Mouse (Mus musculus) myocyte (in vitro differentiated cells): ENCODE results near the gene Gm15091. TPM values are rescaled to one million over a fixed set of nuclear protein-coding genes. Genes with fewer than 3 reads are reported as not detected.
"Not testable (repeated sequence)": the region's sequence is repeated elsewhere in the genome, so short reads cannot be mapped to it uniquely, and the experiment has no call there.

ENCODE experiments used
- H3K27me3 ChIP-seq: one replicate; pipeline ENCODE4 v1.6.1; 2011; ENCODE audit not compliant: control insufficient read depth, insufficient read depth, insufficient read length
- H3K36me3 ChIP-seq: one replicate; pipeline ENCODE4 v1.6.1; 2011; ENCODE audit not compliant: control insufficient read depth, insufficient read depth
- H3K4me2 ChIP-seq: one replicate; pipeline ENCODE4 v1.6.1; 2011; ENCODE audit warnings: low read depth, control low read depth
- H3K4me3 ChIP-seq: one replicate; pipeline ENCODE4 v1.5.1; 2011; ENCODE audit warnings: mild to moderate bottlenecking, control low read depth, moderate library complexity
- H3K79me2 ChIP-seq: one replicate; pipeline ENCODE4 v1.6.1; 2011; ENCODE audit not compliant: control insufficient read depth, insufficient read depth
- H3ac ChIP-seq: one replicate; pipeline ENCODE4 v1.6.1; 2011; ENCODE audit not compliant: control insufficient read depth, insufficient read length
- polyA plus RNA-seq: library from polyadenylated mRNA; unstranded; fragments of >200 nt; fragmentation: generic; extraction: Trizol; gene quantifications from one replicate; pipeline ENCODE4 v1.2.1, GENCODE M21; 2012; ENCODE audit warnings: missing spikeins

Gm15091 gene
- polyA plus RNA-seq: 0.02 TPM

DNA sequence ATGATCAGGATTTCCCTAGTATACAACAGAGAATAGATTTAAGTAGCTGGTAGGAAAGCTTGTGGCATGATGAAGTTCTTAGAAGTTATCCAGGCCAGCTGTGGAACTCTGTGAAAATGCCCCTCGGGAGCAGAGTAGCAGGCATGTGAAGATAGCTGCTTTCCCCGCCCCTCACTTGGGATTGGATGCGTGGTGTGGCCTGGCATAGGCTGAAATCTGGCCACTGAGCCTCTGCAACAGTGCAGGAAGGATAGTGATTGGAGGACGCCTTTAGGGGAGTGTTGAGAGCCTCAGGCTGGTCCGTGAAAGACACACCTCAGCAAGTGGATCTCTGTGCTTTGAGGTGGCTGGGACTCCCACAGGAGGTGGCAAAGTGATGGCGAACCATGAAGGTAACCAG is at the start of gene Gm15091:
Gene Gm15091 (plus strand): TSS at position 301 of the 400 bp plus-strand sequence.
- H3K4me2 ChIP-seq, H3K79me2 ChIP-seq, H3K4me3 ChIP-seq, H3K36me3 ChIP-seq, H3K27me3 ChIP-seq, H3ac ChIP-seq: not testable (repeated sequence)

Other genes with a start within 250 kb of the Gm15091 start
- gene Gm15097, start 157.2 kb upstream of the Gm15091 start, polyA plus RNA-seq: 0.18 TPM